Mouse (Mus musculus) C2C12 (cell line): ENCODE data around the gene Tyw1. TPM values are rescaled to one million over a fixed set of nuclear protein-coding genes. Genes with fewer than 3 reads are reported as not detected.

Source experiments
- H3K27me3 ChIP-seq: one replicate; pipeline ENCODE4 v1.6.1; 2011; ENCODE audit not compliant: control insufficient read depth, insufficient read depth, insufficient read length
- H3K36me3 ChIP-seq: one replicate; pipeline ENCODE4 v1.6.1; 2011; ENCODE audit not compliant: control insufficient read depth, insufficient read depth
- H3K4me3 ChIP-seq: one replicate; pipeline ENCODE4 v1.5.1; 2011; ENCODE audit warnings: mild to moderate bottlenecking, control low read depth; ENCODE audit not compliant: poor library complexity, insufficient read depth, severe bottlenecking
- H3K79me2 ChIP-seq: one replicate; pipeline ENCODE4 v1.6.1; 2011; ENCODE audit not compliant: control insufficient read depth, insufficient read depth
- H3K79me3 ChIP-seq: one replicate; pipeline ENCODE4 v1.6.1; 2011; ENCODE audit warnings: low read depth, control low read depth
- H3ac ChIP-seq: one replicate; pipeline ENCODE3; 2011; ENCODE audit warnings: low read depth; ENCODE audit not compliant: control insufficient read depth, insufficient read length
- CEBPB ChIP-seq: IDR thresholded peaks from one replicate; pipeline ENCODE4 v1.6.1; 2011; ENCODE audit warnings: low read depth, mild to moderate bottlenecking, control low read depth, moderate library complexity
- CTCF ChIP-seq: IDR thresholded peaks from one replicate; pipeline ENCODE4 v1.5.1; 2011; ENCODE audit not compliant: control insufficient read depth, insufficient read depth, insufficient read length
- FOSL1 ChIP-seq: IDR thresholded peaks from one replicate; pipeline ENCODE4 v1.8.0; 2011; ENCODE audit warnings: mild to moderate bottlenecking, low read length; ENCODE audit not compliant: poor library complexity, insufficient read depth, severe bottlenecking
- MAX ChIP-seq: IDR thresholded peaks from one replicate; pipeline ENCODE4 v1.6.1; 2011; ENCODE audit warnings: mild to moderate bottlenecking, control low read depth
- MYOD1 ChIP-seq: IDR thresholded peaks from one replicate; pipeline ENCODE4 v1.6.1; 2011; ENCODE audit warnings: low read depth; ENCODE audit not compliant: control insufficient read depth, insufficient read length
- MYOG ChIP-seq: IDR thresholded peaks from one replicate; pipeline ENCODE4 v1.6.1; 2011; ENCODE audit not compliant: control insufficient read depth, insufficient read length; ENCODE audit errors: extremely low read depth
- USF1 ChIP-seq: IDR thresholded peaks from one replicate; pipeline ENCODE4 v1.6.1; 2011; ENCODE audit warnings: low read depth, mild to moderate bottlenecking, control low read depth, moderate library complexity
- polyA plus RNA-seq: library from polyadenylated mRNA; unstranded; fragments of >200 nt; fragmentation: generic; extraction: Trizol; gene quantifications from one replicate; pipeline ENCODE4 v1.2.1, GENCODE M21; 2012; ENCODE audit warnings: missing spikeins

Tyw1 gene
- polyA plus RNA-seq, 1 experiment, result 24.2 TPM

DNA sequence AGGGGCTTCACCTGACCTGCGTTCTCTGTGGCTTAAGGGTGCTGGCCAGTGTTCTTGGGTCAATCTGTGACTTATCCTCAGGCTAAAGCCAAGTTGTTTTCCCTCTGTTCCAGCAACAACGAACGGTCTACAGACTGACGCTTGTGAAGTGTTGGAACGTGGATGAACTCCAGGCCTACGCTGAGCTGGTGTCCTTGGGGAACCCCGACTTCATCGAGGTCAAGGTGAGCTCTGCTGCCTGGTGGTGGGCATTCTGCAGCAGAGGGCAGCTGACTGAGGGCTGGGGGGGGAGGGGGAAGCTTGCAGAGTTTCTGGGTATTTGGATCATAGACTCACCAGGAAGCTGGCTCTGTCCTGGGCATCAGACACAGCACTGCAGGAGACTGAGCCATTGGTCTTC, 70.1 kb downstream of the Tyw1 start:
- Histone ChIP-seq H3K79me2 (no peaks in the 10 kb centered on the region), H3K4me3 (no peak overlapping the region), H3ac (no peak overlapping the region), H3K36me3 (peaks cover 3% of the 10 kb centered on the region), H3K27me3 (no peaks in the 10 kb centered on the region), H3K79me3 (no peaks in the 10 kb centered on the region)
- TF ChIP-seq FOSL1 (no peak), MYOG (no peak), CEBPB (no peak), CTCF (no peak), USF1 (no peak), MAX (no peak), MYOD1 (no peak)

DNA sequence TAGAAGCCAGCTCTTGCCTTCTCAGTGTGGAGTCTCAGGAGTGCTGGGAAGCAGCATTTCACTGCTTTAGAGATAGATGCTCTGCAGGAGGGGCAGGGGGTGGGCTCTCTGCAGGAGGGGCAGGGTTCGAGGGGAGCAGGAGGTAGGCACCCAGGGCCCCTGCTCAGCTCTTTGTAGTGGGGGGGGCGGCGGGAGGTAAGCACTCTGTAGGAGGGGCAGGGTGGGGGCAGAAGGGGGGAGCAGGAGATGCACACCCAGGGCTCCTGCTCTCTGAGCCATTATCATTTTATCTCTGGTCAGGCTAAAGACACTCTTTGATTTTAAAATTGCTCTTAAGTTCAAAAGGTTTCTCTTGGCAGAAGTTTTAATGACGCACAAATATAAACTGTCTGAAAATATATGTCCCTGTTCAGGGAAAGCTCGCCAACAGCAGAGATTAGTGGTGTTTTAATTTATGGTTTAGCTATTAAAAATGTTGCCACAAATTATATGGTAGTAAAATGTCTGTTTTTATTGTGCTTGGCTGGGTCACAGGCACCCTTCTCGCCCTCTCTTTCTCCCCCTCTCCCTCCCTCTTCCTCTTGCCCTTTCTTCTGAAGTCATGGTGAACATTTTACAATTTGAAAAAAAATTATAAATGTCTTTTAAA, 72.3 kb downstream of the Tyw1 start:
- H3K79me2 ChIP-seq, result no peaks in the 10 kb centered on the region
- H3K36me3 ChIP-seq, result peaks cover 3% of the 10 kb centered on the region
- no peaks in the 10 kb centered on the region for H3K79me3 ChIP-seq
- no peak overlapping the region for H3K4me3 ChIP-seq
- H3ac ChIP-seq, result no peak overlapping the region
- TF ChIP-seq MYOD1 (no peak), MAX (no peak)
- no peaks in the 10 kb centered on the region for H3K27me3 ChIP-seq

DNA sequence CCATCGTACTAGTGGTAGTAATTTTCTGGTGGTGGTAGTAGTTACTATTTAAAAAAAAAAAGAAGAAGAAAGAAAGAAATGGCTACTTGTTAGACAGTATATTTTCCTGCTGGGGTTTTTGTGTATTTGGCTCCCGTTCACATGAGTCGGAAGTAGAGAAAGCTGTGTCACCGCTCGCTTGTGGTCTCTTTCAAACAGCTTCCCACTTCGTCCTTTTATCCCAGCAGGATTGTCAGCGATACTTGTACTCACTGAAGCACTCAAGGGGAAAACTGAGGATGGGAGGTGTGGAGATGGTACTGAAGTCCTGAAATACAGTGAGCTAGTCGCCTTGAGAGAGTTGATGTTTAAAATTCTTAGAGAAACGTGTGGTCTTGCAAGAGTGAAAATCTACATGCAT, 72.9 kb downstream of the Tyw1 start:
- no peaks in the 10 kb centered on the region for H3K79me2 ChIP-seq
- no peaks in the 10 kb centered on the region for H3K27me3 ChIP-seq
- peaks cover 3% of the 10 kb centered on the region for H3K36me3 ChIP-seq
- H3K4me3 ChIP-seq, result no peak overlapping the region
- H3K79me3 ChIP-seq, result no peaks in the 10 kb centered on the region
- TF ChIP-seq MYOG, result no peak
- no peak for TF ChIP-seq USF1
- no peak for TF ChIP-seq CEBPB
- no peak for TF ChIP-seq MYOD1
- TF ChIP-seq MAX, result no peak
- TF ChIP-seq CTCF, result no peak
- no peak overlapping the region for H3ac ChIP-seq

- Histone ChIP-seq H3K27me3 (no peaks in the 10 kb centered on the region), H3K79me2 (no peaks in the 10 kb centered on the region), H3K4me3 (no peak overlapping the region), H3K36me3 (peaks cover 3% of the 10 kb centered on the region), H3ac (no peak overlapping the region), H3K79me3 (no peaks in the 10 kb centered on the region)
- TF ChIP-seq CTCF, result no peak
- no peak for TF ChIP-seq FOSL1
- no peak for TF ChIP-seq USF1
- no peak for TF ChIP-seq MYOD1
- TF ChIP-seq MAX, result no peak
- no peak for TF ChIP-seq MYOG
- TF ChIP-seq CEBPB, result no peak
Measured at GRCm38 (mm10) chr5:130329889-130330288, 74.5 kb downstream of the Tyw1 start.

DNA sequence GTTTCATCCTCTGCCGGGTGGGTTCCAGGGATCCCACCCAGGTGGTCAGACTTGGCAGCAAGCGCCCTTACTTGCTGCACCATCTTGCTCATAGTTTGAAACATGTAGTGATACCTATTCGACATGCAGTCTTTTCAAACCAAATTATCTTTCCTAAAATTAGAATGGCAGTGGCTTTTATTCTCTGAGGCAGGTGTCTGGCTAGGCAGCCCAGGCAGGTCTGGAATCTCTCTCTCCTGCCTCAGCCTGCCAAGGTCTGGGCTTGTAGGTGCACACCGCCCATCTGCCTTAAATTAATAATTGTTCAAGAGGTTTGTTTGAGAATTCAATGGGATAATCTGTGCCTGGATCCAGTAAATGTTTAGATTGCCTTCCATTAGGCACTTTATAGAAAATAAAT, 75.4 kb downstream of the Tyw1 start:
- no peaks in the 10 kb centered on the region for H3K79me2 ChIP-seq
- TF ChIP-seq MAX (no peak), MYOD1 (no peak), CEBPB (no peak), USF1 (no peak)
- H3K27me3 ChIP-seq, result no peaks in the 10 kb centered on the region
- H3ac ChIP-seq, result no peak overlapping the region
- H3K79me3 ChIP-seq, result no peaks in the 10 kb centered on the region
- no peak overlapping the region for H3K4me3 ChIP-seq
- peaks cover 3% of the 10 kb centered on the region for H3K36me3 ChIP-seq

GRCm38 (mm10) chr5:130331206-130331605, 75.8 kb downstream of the Tyw1 start:
- H3K79me2 ChIP-seq, result no peaks in the 10 kb centered on the region
- peaks cover 5% of the 10 kb centered on the region for H3K36me3 ChIP-seq
- no peak overlapping the region for H3K4me3 ChIP-seq
- H3K79me3 ChIP-seq, result no peaks in the 10 kb centered on the region
- no peaks in the 10 kb centered on the region for H3K27me3 ChIP-seq
- no peak for TF ChIP-seq MAX
- TF ChIP-seq USF1, result no peak
- TF ChIP-seq FOSL1, result no peak
- TF ChIP-seq CTCF, result no peak
- TF ChIP-seq MYOG, result no peak
- TF ChIP-seq CEBPB, result no peak
- no peak for TF ChIP-seq MYOD1
- no peak overlapping the region for H3ac ChIP-seq
